Mouse (Mus musculus) thymus, postnatal 0 days (tissue): ENCODE measurements around the gene Arrdc4. TPM values are rescaled to one million over a fixed set of nuclear protein-coding genes. Genes with fewer than 3 reads are reported as not detected.
A peak's percentile ranks its signal among the peaks of the same experiment; 100 is the strongest.

Experiments used
- DNase-seq: peaks from one replicate; pipeline ENCODE4 v3.0.0-alpha.2; 2015; ENCODE audit warnings: low spot score
- polyA plus RNA-seq: library from polyadenylated mRNA; unstranded; fragments of >200 nt; fragmentation: Nextera tagmentation; extraction: Ambion mirVana; gene quantifications from 2 replicates; pipeline ENCODE4 v1.2.1, GENCODE M21; 2015

Arrdc4 gene
- polyA plus RNA-seq, 1 experiment from 2014 or later = 21.5 TPM

DNA sequence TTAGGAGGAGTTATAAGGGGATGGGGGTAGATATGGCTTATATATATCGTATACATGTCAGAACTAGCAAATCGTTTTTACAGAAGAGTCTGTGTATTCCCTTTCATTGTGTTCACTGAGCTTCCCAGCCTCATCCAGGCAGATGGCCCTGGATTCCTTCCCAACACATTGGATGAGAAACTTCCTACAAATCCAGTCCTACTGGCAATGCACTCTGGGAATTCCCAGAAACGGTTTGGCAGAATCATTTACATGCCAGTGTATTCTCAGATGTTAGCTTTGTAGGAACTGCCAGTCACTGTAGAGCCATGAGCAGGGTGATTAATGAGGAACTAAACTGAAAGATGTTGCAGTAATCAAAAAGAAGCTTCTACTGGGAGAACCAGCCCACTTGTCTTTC lies 36.6 kb downstream of the Arrdc4 start:
- DNase-seq = no peak

DNA sequence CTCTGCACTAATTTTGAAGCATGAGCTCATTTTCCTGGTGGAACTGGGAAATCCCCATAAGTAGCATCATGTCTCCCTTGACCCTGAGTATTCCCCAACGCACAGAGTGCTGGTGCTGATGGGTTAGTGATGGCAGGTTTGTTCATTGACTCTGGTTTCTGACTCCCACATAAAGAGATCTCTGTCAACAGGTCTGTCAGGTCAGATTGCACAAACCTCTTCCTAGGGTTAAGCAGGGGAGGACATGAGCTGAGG lies 39.8 kb downstream of the Arrdc4 start:
- no peak for DNase-seq

DNA sequence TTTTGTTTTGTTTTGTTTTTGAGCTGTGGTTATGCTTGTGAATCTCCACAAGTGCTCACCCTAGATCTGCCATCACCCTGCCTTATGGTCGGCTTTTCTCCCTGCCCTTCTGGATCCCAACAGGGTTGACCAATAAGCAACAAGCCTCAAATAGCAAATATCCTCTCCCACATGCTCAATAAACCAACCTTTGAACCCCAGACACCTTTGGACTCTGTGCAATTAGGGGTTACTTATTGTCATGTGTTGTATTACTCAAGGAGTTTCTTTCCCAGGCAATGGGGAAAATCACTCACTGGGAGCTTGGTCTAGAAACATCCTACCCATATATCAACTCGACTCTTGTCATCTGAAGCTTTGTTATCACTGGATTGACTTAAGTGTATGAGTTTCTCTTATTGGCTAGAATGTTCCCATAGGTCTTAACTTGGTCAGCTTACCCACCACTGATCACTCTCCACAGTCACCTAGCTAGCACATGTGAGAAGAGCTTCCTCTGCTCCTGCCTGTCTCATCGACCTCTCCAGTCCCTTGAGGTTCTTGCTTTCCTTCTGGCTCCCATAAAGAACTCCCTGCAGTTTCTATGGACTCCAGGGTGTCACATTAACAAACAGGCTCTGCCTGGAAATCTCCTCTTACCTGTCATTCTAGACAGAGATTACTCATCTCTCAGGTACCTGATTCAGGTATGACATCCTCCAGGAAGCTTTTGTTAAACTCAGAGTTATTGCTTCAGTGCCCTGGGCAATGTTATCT lies 40.3 kb downstream of the Arrdc4 start:
- no peak for DNase-seq

DNA sequence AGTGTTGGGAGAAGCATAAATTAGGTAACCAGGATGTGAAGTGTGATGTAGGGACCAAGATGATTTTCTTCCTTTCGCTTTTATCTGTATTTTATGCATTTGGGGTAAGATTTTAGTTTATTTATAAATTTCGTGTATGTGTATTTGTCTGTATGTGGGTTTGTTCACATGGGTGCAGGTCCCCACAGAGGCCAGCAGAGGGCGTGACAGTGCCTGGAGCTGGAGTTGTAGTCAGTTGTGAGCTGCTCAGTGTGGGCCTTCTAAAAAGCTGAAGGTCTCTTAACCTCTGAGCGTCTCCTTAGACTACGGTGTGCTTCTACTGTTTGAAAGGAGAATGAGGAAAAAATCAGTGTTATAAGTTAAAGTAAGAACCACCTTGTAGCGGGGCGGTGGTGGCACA lies 43.9 kb downstream of the Arrdc4 start:
- peak; percentile 7 for DNase-seq

DNA sequence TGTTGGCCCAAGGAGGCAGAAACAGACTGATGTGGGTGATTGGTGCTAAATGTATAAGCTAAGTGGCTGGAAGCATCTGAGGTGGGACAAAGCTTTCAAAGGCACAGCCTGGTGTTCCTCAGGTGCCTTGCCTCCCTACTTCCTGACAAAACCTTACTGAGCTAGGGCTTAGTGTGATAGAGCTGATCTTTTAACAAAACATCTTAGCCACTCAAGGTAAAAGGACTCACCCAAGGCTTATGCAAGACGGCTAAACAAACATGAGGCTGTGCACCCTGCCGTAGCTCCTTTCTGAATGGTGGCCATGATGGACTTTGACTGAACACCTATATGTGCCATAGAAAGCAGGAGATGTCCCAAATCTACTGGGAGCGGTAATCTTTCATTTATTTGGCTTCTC lies 51.7 kb downstream of the Arrdc4 start:
- no peak for DNase-seq

DNA sequence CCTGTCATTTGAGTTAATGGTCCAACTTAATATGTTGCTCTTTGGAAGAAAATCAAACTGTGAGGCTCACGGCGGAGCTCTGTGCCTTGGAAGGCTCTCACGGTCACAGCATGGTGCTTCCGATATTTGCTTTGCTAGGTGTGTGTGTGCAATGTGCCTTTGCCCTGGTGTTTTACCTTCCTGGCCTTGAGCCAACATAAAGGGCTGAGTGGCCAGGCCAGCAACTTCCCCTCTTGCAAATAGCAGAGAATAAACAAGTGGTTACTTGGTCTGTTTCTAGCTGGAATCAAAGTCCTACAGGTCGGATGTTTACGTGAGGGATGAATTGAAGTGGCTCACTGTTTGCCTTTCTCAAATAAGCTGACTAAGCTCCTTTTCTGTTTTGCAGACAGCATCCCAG lies 52.1 kb downstream of the Arrdc4 start:
- no peak for DNase-seq

DNA sequence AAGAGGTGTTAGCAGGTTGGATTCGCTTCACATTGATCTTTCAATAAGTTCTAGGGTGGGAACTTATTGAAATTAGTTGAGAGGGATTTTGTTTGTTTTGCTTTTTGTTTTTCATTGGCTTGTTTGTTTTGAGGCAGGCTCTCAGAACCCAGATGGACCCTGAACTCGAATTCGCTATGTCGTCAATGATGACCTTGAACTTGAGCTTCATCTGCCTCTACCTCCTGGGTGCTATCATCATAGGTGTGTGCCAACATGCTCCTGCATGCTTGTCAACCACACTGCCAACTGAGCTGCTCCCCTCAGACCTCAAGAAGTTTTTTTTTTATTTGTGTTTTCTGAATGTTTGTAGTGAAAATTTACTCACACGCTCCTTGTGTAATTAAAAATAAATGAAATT lies 52.6 kb downstream of the Arrdc4 start:
- no peak for DNase-seq

DNA sequence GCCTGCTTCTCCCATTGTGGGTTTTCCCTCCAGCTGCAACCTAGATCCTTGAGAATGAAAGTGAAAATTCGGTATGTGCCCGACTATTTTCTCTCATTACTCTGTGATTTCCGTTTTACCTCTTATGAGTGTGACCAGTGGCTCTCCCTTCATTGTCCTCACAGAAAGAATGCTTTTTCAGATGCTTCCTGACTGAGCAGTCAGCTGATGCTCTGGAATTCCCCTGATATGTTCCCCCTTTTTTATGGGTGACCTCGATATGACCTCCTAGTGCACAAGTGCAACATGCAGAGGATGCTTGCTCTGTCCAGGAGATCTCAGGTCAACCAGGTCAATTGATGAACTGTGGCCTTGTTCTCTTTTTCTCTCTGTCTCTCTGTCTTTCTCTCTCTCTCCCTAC lies 56.3 kb downstream of the Arrdc4 start:
- no peak for DNase-seq

DNA sequence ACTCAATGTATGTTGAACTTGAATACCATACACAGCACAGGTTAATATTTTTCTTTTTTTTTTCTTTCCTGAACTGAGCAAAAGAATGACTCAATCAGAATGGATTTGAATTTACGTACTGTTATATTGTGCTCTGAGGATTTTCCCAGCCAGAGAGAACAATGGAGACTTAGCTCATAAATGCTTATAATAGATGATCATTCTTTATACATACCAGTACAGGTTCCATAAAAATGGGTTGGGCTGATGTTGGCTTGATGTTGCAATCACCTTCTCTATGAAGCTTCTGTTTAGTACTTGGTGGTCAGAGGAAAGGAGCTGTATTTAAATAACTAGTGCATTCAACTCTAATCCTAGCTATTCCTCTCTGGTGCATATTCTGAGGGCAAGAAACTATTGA lies 57.6 kb downstream of the Arrdc4 start:
- DNase-seq = no peak

DNA sequence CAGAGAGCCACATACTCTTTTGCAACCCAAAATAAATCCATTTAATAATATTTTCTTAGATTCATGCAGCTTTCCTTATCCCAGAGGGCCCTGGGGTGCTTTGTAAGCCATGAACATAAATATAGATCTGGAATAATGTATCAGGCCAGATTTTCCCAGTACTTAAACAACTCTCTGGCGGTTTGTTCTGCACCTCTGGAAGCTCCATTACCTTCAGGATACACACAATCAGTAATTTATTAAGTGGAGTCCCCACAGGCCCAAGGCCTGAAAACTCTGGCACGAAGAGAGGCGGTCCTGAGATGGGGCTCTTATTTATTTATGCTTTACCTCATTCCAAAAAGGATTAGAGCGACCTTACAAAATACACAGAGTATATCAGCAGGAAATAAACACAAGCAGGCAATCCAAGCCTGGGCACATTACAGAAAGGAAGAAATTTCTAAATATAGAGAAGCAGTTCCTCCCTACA lies 61.9 kb downstream of the Arrdc4 start:
- no peak for DNase-seq
